Comparison of ENCODE assay signal across 23 mouse cellular contexts in genomic region chr5:132375130-132375529, GRCm38 (mm10).
DNase-seq lines count a peak whose midpoint lies in the region; ATAC-seq and TF ChIP-seq lines count a peak whose summit lies in the region.
"Had no signal": no experiment of that assay in that cellular context is flagged by ENCODE, and none has a peak within 500 bp of the region (broad histone marks: within the 10 kb centered on the region; RNA-seq: fewer than 3 reads in every experiment).

No protein-coding gene starts in this region.

- ATAC-seq in frontal cortex, adult (ENCODE audit: low TSS enrichment), result peak; percentile 91
- ATAC-seq in stomach, postnatal 0 days (ENCODE audit: low FRiP score, low TSS enrichment), result no peak
- ATAC-seq: hindbrain, embryonic 16.5 days; intestine, embryonic 15.5 days; midbrain, embryonic 15.5 days had no signal

- 74% methylated on average over 1 of the region's 1 CpGs for WGBS in stomach, postnatal 0 days

- TF ChIP-seq EP300 in stomach, postnatal 0 days (optimal IDR thresholded peaks at IDR 0.05), result no peak

- no peaks in the 10 kb centered on the region for H3K27me3 ChIP-seq in stomach, postnatal 0 days (ENCODE audit: control insufficient read depth, insufficient read depth, low read length)
- H3K27me3 ChIP-seq: embryonic facial prominence, embryonic 12.5 days; intestine, embryonic 15.5 days; midbrain, embryonic 15.5 days; neural tube, embryonic 13.5 days had no signal

- DNase-seq in frontal cortex, postnatal 25 days (ENCODE audit: low spot score in 2 of 2), result no peak
- DNase-seq in right cerebral cortex, adult 18-20 months, result peak; percentile 49
- no peak for DNase-seq in right cerebral cortex, postnatal 4 days
- peak; percentile 84 for DNase-seq in brain, adult 2 months (ENCODE audit: low read depth, low spot score)
- DNase-seq in gastrocnemius, postnatal 14 days, result no peak
- no peak for DNase-seq in stomach, postnatal 0 days (ENCODE audit: low spot score)
- DNase-seq: cerebellum, adult 11 months; cerebellum, adult 9-11 months; gastrocnemius, postnatal 10 days; heart, adult 11 months; kidney, adult 8-10 months; kidney, postnatal 10 days; lung, postnatal 4 days; thymus, postnatal 25 days had no signal

- H3K9me3 ChIP-seq in stomach, postnatal 0 days (ENCODE audit: control insufficient read depth, low read length), result no peaks in the 10 kb centered on the region
- H3K9me3 ChIP-seq: embryonic facial prominence, embryonic 12.5 days; hindbrain, embryonic 10.5 days; intestine, embryonic 15.5 days; midbrain, embryonic 15.5 days; neural tube, embryonic 13.5 days had no signal

- TF ChIP-seq CTCF in stomach, postnatal 0 days (IDR thresholded peaks at IDR 0.05; ENCODE audit: low read depth), result no peak

- H3K9ac ChIP-seq in stomach, postnatal 0 days (ENCODE audit: low read length), result no peak overlapping the region
- H3K9ac ChIP-seq: embryonic facial prominence, embryonic 12.5 days; intestine, embryonic 15.5 days; midbrain, embryonic 15.5 days; neural tube, embryonic 13.5 days had no signal

- 0 out of 2 replicates have a peak, but pooled peaks cover 3% of the 10 kb centered on the region for H3K4me1 ChIP-seq in stomach, postnatal 0 days (replicated peaks; ENCODE audit: control insufficient read depth, insufficient read depth)

- H3K27ac ChIP-seq in stomach, postnatal 0 days (replicated peaks), result no peak overlapping the region
- H3K27ac ChIP-seq: embryonic facial prominence, embryonic 12.5 days; hindbrain, embryonic 10.5 days; intestine, embryonic 15.5 days; midbrain, embryonic 15.5 days; neural tube, embryonic 13.5 days had no signal

- H3K36me3 ChIP-seq in stomach, postnatal 0 days (ENCODE audit: control insufficient read depth, insufficient read depth, low read length), result no peaks in the 10 kb centered on the region
- H3K36me3 ChIP-seq: embryonic facial prominence, embryonic 12.5 days; hindbrain, embryonic 10.5 days; intestine, embryonic 15.5 days; midbrain, embryonic 15.5 days; neural tube, embryonic 13.5 days had no signal

- no peak overlapping the region for H3K4me3 ChIP-seq in stomach, postnatal 0 days (ENCODE audit: low read depth, low read length)
- H3K4me3 ChIP-seq: embryonic facial prominence, embryonic 12.5 days; hindbrain, embryonic 10.5 days; intestine, embryonic 15.5 days; midbrain, embryonic 15.5 days; myocyte; neural tube, embryonic 13.5 days had no signal

- intact Hi-C loops in gastrocnemius, postnatal 14 days (cut with DNase I; ENCODE audit: low total_unique reads), result no loop called here

- no peak overlapping the region for H3K4me2 ChIP-seq in stomach, postnatal 0 days (replicated peaks; ENCODE audit: low read depth)
- H3K4me2 ChIP-seq: embryonic facial prominence, embryonic 12.5 days; heart, embryonic 11.5 days; intestine, embryonic 15.5 days; midbrain, embryonic 15.5 days; neural tube, embryonic 13.5 days had no signal

Comparison
In these comparisons a context has a peak if more than half of its experiments do, and no peak if none do; other contexts are left out.
1. DNase-seq: peak in right cerebral cortex, adult 18-20 months (single experiment) and brain, adult 2 months (single experiment); none in frontal cortex, postnatal 25 days (0 of 2), right cerebral cortex, postnatal 4 days (single experiment), gastrocnemius, postnatal 14 days (single experiment) and stomach, postnatal 0 days (single experiment).